Mouse (Mus musculus) kidney, adult 11 months (tissue): Measurements from ENCODE around the gene Wipf2.
"Not testable (repeated sequence)": the region's sequence is repeated elsewhere in the genome, so short reads cannot be mapped to it uniquely, and the experiment has no call there.

ENCODE experiments used
- DNase-seq: peaks from one replicate; pipeline ENCODE4 v3.0.0; 2022

Gene Wipf2

GRCm38 (mm10) chr11:98863028-98863750 lies at the start of gene Wipf2:
Wipf2 (plus strand) TSS chr11:98863638.
- DNase-seq: peak; percentile 93

DNA sequence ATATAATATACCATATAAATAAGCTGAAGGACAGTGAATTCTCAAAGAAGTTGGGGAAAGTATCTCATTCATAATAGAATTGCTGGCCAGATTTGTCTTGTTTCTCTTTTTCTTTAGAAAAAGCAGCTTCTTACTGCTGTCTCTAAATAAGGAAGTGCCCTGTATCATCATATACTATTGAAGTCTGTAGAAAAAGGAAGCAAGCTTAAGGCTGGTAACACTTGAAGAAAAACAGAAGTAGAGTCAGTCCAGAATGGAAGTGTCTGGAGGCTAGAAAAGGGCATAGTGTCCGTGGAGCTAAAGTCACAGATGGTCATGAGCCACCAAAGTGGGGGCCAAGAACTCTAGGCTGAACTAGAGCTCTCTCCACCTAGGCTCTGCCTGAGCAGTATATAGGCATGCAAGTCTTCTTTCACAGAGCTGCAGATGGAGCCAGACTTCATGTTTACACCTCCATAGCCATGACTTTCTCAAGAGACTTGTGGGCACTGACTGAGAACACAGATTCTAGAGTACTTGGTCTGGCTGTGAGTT lies 46.7 kb upstream of the Wipf2 start:
- no peak for DNase-seq

GRCm38 (mm10) chr11:98820968-98821367 lies 42.5 kb upstream of the Wipf2 start:
- DNase-seq: no peak

DNA sequence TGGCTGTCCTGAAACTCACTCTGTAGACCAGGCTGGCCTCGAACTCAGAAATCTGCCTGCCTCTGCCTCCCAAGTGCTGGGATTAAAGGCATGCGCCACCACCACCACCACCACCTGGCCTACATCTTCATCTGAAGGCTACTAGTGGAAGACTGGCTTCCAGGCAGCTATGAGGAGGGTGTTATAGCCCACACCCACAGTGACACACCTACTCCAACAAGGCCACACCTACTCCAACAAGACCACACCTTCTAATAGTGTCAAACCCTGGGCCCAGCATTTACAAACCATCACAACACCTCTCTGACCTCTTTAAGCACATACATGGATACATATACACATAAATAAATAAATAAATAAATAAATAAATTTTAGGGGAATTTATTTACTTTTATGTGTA lies 37.4 kb upstream of the Wipf2 start:
- DNase-seq: not testable (repeated sequence)

- DNase-seq: no peak
Measured at GRCm38 (mm10) chr11:98827877-98828276, 35.6 kb upstream of the Wipf2 start.

DNA sequence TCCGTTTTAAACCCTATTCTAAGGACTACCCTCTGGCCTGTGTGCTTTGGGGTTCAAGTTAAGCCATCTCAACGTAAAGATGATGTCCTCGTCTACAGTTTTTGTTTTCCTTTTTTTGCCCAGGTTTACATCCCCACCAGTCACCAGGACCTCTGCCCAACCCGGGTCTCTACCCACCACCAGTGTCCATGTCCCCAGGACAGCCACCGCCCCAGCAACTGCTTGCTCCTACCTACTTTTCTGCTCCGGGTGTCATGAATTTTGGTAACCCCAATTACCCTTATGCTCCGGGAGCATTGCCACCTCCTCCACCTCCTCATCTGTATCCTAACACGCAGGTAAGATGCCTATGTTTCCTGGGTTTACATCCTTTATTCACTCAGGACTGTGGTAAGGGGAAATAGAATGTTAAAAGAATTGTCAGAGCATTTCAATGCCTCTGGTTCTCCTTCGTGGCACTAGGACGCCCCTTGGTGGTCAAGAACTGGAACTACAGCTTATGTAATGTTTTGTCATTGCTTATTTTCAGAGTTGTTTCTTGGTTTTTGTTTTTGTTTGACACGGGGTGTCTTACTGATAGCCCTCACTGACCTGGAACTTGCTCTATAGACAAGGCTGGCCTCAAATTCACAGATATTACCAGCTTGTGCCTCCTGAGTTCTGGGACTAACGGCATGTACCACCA lies 34.2 kb upstream of the Wipf2 start:
- DNase-seq: no peak

GRCm38 (mm10) chr11:98829875-98830274 lies 33.6 kb upstream of the Wipf2 start:
- DNase-seq: no peak

DNA sequence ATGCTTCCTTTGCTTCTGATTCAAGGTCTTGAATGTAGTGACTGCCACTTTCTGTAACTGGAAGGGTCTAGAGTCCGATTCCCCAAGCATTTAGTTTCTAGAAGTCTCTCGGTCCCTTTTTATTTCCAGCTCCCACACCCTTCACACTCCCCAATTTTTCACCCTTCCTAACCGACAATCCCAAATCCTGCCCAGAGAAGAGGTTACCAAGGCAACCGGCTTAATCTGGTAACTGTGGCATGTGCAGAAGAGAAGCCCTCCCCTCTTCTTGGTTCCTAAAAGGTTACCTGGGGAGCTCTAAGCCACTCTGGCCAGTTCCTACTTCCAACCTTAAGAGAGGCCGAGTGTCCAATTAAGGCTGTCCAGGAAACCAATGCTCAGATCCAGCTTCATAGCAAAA lies 28.1 kb upstream of the Wipf2 start:
- DNase-seq: no peak

DNA sequence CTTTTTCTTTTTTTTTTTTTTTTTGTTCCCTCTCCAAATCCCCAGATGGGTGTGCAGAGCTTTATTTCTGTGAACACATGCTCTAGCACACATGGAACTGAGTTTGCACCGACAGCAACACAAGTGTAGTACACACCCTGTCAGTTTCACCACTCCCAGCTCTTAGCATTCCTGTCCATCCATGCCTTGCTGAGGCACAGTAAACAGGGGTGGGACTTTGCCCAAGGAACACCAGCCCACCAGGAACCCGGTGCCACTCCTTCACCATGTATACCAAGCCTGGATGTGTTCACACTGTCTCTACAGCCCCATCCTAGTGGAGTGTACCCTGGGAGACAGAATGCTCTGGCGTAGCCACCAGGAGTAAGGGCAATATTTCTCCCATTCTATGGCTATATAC lies 27.7 kb upstream of the Wipf2 start:
- DNase-seq: no peak

DNA sequence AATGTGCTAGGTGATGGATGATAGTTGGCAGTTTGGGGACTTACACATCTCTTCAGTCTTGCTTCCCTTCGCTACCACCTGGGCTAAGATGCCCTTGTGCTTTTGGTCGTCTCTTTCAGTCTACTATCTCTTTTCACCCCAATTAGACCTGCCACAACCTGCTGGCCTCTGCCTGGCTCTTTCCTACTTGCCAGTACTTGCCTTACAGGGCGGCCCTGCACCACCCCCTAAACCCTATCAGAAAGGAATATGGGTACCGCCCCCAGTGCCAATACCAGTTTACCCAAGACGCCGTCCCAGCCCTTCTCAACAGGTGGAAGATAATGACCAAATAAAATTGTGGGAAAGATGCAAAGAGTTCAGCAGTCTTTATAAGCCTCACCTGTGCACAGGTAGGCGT lies 27.3 kb upstream of the Wipf2 start:
- no peak for DNase-seq

- DNase-seq: peak; percentile 76
Measured at GRCm38 (mm10) chr11:98836651-98837141, 26.7 kb upstream of the Wipf2 start, which contains the start of gene Rapgefl1. Rapgefl1 (plus strand) TSS chr11:98836785.

GRCm38 (mm10) chr11:98837231-98837704 lies 26.2 kb upstream of the Wipf2 start:
- no peak for DNase-seq

DNA sequence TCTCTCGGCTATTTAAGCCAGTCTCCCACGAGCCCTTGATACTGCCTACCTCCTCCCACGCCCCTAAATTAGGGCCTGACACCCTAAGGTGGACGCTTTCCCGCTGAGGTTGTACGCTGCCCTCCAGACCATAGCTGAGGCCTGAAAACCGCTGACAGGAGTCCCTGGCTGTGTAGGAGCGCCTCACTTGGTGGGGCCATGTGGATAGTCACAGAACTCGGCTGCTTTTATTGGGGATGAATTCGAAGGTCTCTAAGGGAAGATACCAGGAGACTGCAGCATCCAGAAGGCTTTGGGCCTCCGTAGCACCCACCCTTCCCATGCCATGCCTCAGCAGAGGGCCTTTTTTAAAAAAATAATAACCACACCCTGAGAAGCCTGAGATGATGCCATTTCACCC lies 25.5 kb upstream of the Wipf2 start:
- no peak for DNase-seq

- DNase-seq: no peak
Measured at GRCm38 (mm10) chr11:98838512-98838911, 24.9 kb upstream of the Wipf2 start.

DNA sequence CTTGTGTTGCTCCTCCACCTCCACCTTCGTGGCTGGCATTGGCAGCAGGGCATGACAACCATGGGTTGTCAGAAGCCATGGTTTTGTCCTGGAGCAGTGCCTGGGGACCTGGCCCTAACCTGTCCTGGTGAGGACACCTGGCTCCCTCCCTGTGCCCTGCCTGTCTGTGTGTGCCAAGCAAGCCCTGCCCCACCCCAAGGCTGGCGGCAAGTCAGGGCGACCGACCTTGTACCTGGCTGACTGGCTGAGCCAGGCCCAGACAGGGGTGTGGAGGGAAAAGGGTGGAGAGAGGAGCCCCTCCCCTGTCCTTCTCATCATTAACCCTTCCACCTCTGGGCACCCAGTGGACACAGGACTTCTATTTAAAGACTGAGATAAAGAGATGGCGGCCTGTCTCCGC lies 24.0 kb upstream of the Wipf2 start:
- peak; percentile 66 for DNase-seq

GRCm38 (mm10) chr11:98839897-98840296 lies 23.5 kb upstream of the Wipf2 start:
- DNase-seq: no peak

- no peak for DNase-seq
Measured at GRCm38 (mm10) chr11:98846016-98846415, 17.4 kb upstream of the Wipf2 start.

- no peak for DNase-seq
Measured at GRCm38 (mm10) chr11:98846865-98847604, 16.4 kb upstream of the Wipf2 start.

GRCm38 (mm10) chr11:98849196-98849894 lies 14.1 kb upstream of the Wipf2 start:
- no peak for DNase-seq

GRCm38 (mm10) chr11:98850100-98851093 lies 13.0 kb upstream of the Wipf2 start:
- DNase-seq: no peak

GRCm38 (mm10) chr11:98854116-98854515 lies 9.3 kb upstream of the Wipf2 start:
- DNase-seq: peak; percentile 32
